Mouse (Mus musculus) C2C12 (cell line): ENCODE measurements around the gene Gm5089. TPM values are rescaled to one million over a fixed set of nuclear protein-coding genes. Genes with fewer than 3 reads are reported as not detected.

Experiments
- H3K27me3 ChIP-seq: one replicate; pipeline ENCODE4 v1.6.1; 2011; ENCODE audit not compliant: control insufficient read depth, insufficient read depth, insufficient read length
- H3K36me3 ChIP-seq: one replicate; pipeline ENCODE4 v1.6.1; 2011; ENCODE audit not compliant: control insufficient read depth, insufficient read depth
- H3K4me3 ChIP-seq: one replicate; pipeline ENCODE4 v1.5.1; 2011; ENCODE audit warnings: mild to moderate bottlenecking, control low read depth; ENCODE audit not compliant: poor library complexity, insufficient read depth, severe bottlenecking
- H3K79me2 ChIP-seq: one replicate; pipeline ENCODE4 v1.6.1; 2011; ENCODE audit not compliant: control insufficient read depth, insufficient read depth
- H3K79me3 ChIP-seq: one replicate; pipeline ENCODE4 v1.6.1; 2011; ENCODE audit warnings: low read depth, control low read depth
- H3ac ChIP-seq: one replicate; pipeline ENCODE3; 2011; ENCODE audit warnings: low read depth; ENCODE audit not compliant: control insufficient read depth, insufficient read length
- CEBPB ChIP-seq: IDR thresholded peaks from one replicate; pipeline ENCODE4 v1.6.1; 2011; ENCODE audit warnings: low read depth, mild to moderate bottlenecking, control low read depth, moderate library complexity
- CTCF ChIP-seq: IDR thresholded peaks from one replicate; pipeline ENCODE4 v1.5.1; 2011; ENCODE audit not compliant: control insufficient read depth, insufficient read depth, insufficient read length
- FOSL1 ChIP-seq: IDR thresholded peaks from one replicate; pipeline ENCODE4 v1.8.0; 2011; ENCODE audit warnings: mild to moderate bottlenecking, low read length; ENCODE audit not compliant: poor library complexity, insufficient read depth, severe bottlenecking
- MAX ChIP-seq: IDR thresholded peaks from one replicate; pipeline ENCODE4 v1.6.1; 2011; ENCODE audit warnings: mild to moderate bottlenecking, control low read depth
- MYOD1 ChIP-seq: IDR thresholded peaks from one replicate; pipeline ENCODE4 v1.6.1; 2011; ENCODE audit warnings: low read depth; ENCODE audit not compliant: control insufficient read depth, insufficient read length
- MYOG ChIP-seq: IDR thresholded peaks from one replicate; pipeline ENCODE4 v1.6.1; 2011; ENCODE audit not compliant: control insufficient read depth, insufficient read length; ENCODE audit errors: extremely low read depth
- USF1 ChIP-seq: IDR thresholded peaks from one replicate; pipeline ENCODE4 v1.6.1; 2011; ENCODE audit warnings: low read depth, mild to moderate bottlenecking, control low read depth, moderate library complexity
- long read RNA-seq, 2 experiments: library from polyadenylated mRNA; unstranded; transcript quantifications; one replicate each; pipeline ENCODE4 v2.0.0; 2019 to 2020
- polyA plus RNA-seq: library from polyadenylated mRNA; unstranded; fragments of >200 nt; fragmentation: generic; extraction: Trizol; gene quantifications from one replicate; pipeline ENCODE4 v1.2.1, GENCODE M21; 2012; ENCODE audit warnings: missing spikeins

The Gm5089 gene
- polyA plus RNA-seq, result not detected
- long read RNA-seq, experiment 1, result 0 reads
- long read RNA-seq, experiment 2, result 0 reads

- H3K4me3 ChIP-seq, result no peak within 1 kb of the TSS
- H3K27me3 ChIP-seq, result peaks cover 17% of the 10 kb centered on the region
- no peaks in the 10 kb centered on the region for H3K36me3 ChIP-seq
- no peaks in the 10 kb centered on the region for H3K79me2 ChIP-seq
- no peak within 1 kb of the TSS for H3ac ChIP-seq
- TF ChIP-seq MYOD1 (no peak), CEBPB (no peak), USF1 (no peak), CTCF (no peak)
- H3K79me3 ChIP-seq, result no peaks in the 10 kb centered on the region
Observed at GRCm38 (mm10) chr14:122450496-122451382, at the start of gene Gm5089. Gm5089 (minus strand) TSS chr14:122451115.

GRCm38 (mm10) chr14:122492015-122492414, 41.1 kb upstream of the Gm5089 start:
- H3K79me3 ChIP-seq, result no peaks in the 10 kb centered on the region
- H3K79me2 ChIP-seq, result no peaks in the 10 kb centered on the region
- H3ac ChIP-seq, result no peak overlapping the region
- peaks cover 6% of the 10 kb centered on the region for H3K27me3 ChIP-seq
- TF ChIP-seq CEBPB, result no peak
- TF ChIP-seq MAX, result no peak
- TF ChIP-seq CTCF, result no peak
- no peak for TF ChIP-seq MYOG
- no peak for TF ChIP-seq USF1
- no peak for TF ChIP-seq MYOD1
- TF ChIP-seq FOSL1, result no peak
- H3K36me3 ChIP-seq, result no peaks in the 10 kb centered on the region
- H3K4me3 ChIP-seq, result no peak overlapping the region

GRCm38 (mm10) chr14:122491521-122491920, 40.6 kb upstream of the Gm5089 start:
- H3ac ChIP-seq, result no peak overlapping the region
- H3K27me3 ChIP-seq, result peaks cover 6% of the 10 kb centered on the region
- no peaks in the 10 kb centered on the region for H3K79me2 ChIP-seq
- H3K79me3 ChIP-seq, result no peaks in the 10 kb centered on the region
- H3K4me3 ChIP-seq, result no peak overlapping the region
- TF ChIP-seq FOSL1, result no peak
- no peak for TF ChIP-seq USF1
- no peak for TF ChIP-seq CTCF
- no peak for TF ChIP-seq MYOG
- H3K36me3 ChIP-seq, result no peaks in the 10 kb centered on the region

GRCm38 (mm10) chr14:122490441-122491328, 39.8 kb upstream of the Gm5089 start, which contains the start of gene Gm10837:
Gm10837 (plus strand) TSS chr14:122490586.
- Histone ChIP-seq H3K4me3 (no peak within 1 kb of the TSS), H3K79me3 (no peaks in the 10 kb centered on the region), H3K79me2 (no peaks in the 10 kb centered on the region), H3K36me3 (no peaks in the 10 kb centered on the region), H3K27me3 (peaks cover 6% of the 10 kb centered on the region), H3ac (no peak within 1 kb of the TSS)
- TF ChIP-seq MAX, result no peak

- H3K79me3 ChIP-seq, result no peaks in the 10 kb centered on the region
- H3K4me3 ChIP-seq, result no peak overlapping the region
- no peaks in the 10 kb centered on the region for H3K79me2 ChIP-seq
- no peaks in the 10 kb centered on the region for H3K36me3 ChIP-seq
- TF ChIP-seq USF1, result no peak
- TF ChIP-seq MYOD1, result no peak
- no peak for TF ChIP-seq MAX
- no peak for TF ChIP-seq FOSL1
- TF ChIP-seq CTCF, result no peak
- no peak for TF ChIP-seq MYOG
- TF ChIP-seq CEBPB, result no peak
- no peak overlapping the region for H3ac ChIP-seq
- peaks cover 10% of the 10 kb centered on the region for H3K27me3 ChIP-seq
Observed at GRCm38 (mm10) chr14:122489686-122490414, 38.9 kb upstream of the Gm5089 start.
